Mouse (Mus musculus) bone marrow macrophage, adult 2 months (primary cell): Measurements from ENCODE around the gene Urb1. TPM values are rescaled to one million over a fixed set of nuclear protein-coding genes. Genes with fewer than 3 reads are reported as not detected.

ENCODE experiments used
- H3K27ac ChIP-seq: 2 replicates; pipeline ENCODE4 v1.5.1; 2012; ENCODE audit warnings: low read depth, low read length; ENCODE audit not compliant: insufficient read depth
- H3K4me1 ChIP-seq: 2 replicates; pipeline ENCODE4 v1.6.1; 2012; ENCODE audit warnings: low read length; ENCODE audit not compliant: control insufficient read depth, insufficient read depth
- H3K4me3 ChIP-seq: 2 replicates; pipeline ENCODE4 v1.5.1; 2012; ENCODE audit warnings: mild to moderate bottlenecking, low read length, moderate library complexity; ENCODE audit not compliant: insufficient read depth
- CTCF ChIP-seq: IDR thresholded peaks from 2 replicates; pipeline ENCODE4 v1.5.1; 2012; ENCODE audit warnings: low read depth, mild to moderate bottlenecking, low read length, moderate library complexity
- POLR2A ChIP-seq: IDR thresholded peaks from 2 replicates; pipeline ENCODE4 v1.6.1; 2012; ENCODE audit warnings: mild to moderate bottlenecking, low read depth, low read length, borderline replicate concordance
- polyA plus RNA-seq: library from polyadenylated mRNA; stranded (reverse); fragments of >200 nt; gene quantifications from 2 replicates; pipeline ENCODE4 v1.2.4, GENCODE M21; 2012; ENCODE audit not compliant: missing spikeins, insufficient read depth, insufficient read length

Urb1 gene
- polyA plus RNA-seq, 1 experiment, result 2.8 TPM

DNA sequence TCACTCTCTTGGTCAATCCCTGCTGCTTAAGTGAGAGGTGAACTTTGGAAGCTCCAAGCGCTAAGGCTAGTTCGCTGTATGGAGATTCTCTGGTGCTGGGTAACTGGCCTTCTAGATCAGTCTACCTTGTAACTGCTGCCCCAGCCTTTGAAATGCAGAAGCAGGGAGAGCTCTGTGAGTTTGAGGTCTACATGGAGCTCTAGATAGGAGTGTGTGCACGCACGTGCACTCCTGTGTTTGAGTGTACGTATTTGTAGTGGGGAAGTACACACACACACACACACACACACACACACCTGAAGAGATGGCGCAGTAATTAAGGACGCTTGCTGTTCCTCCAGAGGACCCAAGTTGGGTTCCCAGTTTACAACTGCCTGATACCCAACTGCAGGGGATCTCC lies 62.0 kb downstream of the Urb1 start:
- Histone ChIP-seq H3K4me1 (peaks cover 21% of the 10 kb centered on the region), H3K4me3 (no peak overlapping the region), H3K27ac (no peak overlapping the region)
- TF ChIP-seq CTCF, result no peak
- no peak for TF ChIP-seq POLR2A

DNA sequence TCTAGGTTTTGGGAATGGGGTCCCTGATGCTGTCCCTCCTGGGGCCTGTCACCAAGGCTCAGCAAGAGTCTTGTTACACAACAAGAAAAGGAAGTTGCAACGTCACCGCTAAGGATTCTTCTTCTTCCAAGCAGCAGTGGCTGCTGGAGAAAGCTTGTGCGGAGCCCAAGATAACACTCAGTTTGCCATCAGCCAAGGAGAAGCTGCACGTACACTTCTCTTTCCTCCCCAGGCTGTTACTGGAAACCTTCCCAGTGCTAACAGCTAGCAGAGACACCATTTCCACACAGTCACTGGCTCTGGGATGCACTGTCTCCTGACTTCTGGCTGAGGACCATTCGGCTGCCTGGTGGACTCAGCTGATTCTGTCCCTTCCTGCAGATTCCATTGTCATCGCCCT lies 63.1 kb downstream of the Urb1 start:
- H3K4me1 ChIP-seq, result peaks cover 23% of the 10 kb centered on the region

DNA sequence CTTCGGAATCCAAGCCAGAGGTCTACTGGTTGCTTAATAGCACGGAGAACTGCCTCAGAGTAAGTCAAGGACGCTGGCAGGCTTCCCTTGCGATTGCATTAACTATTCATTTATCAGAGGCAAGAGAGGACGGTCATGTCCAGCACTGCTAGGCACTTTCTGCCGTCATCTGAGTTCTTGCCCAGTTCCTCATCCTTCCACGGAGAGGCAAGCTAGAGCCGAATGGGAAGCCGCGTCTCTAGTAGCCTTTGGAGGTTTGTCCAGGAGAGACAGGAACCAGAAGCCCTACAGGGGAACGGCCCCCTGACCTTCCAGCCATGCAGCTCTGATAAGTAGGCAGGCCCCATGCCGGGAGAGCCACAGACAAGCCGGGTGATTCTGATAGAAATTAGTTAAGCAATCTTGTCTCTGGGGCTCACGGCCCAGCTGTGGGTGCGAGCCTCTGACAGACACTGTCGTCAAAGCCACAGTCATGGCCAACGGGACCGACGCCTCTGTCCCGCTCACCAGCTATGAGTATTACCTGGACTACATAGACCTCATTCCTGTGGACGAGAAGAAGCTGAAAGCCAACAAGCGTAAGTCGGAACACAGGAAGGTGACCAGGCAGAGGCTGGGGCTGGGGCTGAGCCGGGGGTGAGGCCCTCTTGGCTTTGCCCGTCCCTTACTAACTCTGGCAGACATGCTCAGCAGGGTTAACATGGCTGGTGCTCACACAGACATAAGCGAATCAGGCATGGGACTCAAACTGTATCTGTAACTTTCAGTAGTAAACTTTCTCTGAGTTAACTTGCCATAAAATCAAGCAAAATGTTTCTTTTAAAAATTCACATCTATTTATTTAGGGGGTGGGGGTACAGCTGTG lies 71.9 kb downstream of the Urb1 start, which contains the start of gene Mrap:
Gene Mrap, plus strand, starts transcription at position 116 of the 865 bp plus-strand sequence.
- H3K27ac ChIP-seq, result no peak within 1 kb of the TSS
- no peak within 1 kb of the TSS for H3K4me3 ChIP-seq
- TF ChIP-seq POLR2A, result no peak
- TF ChIP-seq CTCF, result no peak
- H3K4me1 ChIP-seq, result peaks cover 3% of the 10 kb centered on the region

More for the DNA sequence above, 63.1 kb downstream of the Urb1 start:
- TF ChIP-seq CTCF, result no peak
- TF ChIP-seq POLR2A, result no peak
- no peak overlapping the region for H3K27ac ChIP-seq
- no peak overlapping the region for H3K4me3 ChIP-seq

DNA sequence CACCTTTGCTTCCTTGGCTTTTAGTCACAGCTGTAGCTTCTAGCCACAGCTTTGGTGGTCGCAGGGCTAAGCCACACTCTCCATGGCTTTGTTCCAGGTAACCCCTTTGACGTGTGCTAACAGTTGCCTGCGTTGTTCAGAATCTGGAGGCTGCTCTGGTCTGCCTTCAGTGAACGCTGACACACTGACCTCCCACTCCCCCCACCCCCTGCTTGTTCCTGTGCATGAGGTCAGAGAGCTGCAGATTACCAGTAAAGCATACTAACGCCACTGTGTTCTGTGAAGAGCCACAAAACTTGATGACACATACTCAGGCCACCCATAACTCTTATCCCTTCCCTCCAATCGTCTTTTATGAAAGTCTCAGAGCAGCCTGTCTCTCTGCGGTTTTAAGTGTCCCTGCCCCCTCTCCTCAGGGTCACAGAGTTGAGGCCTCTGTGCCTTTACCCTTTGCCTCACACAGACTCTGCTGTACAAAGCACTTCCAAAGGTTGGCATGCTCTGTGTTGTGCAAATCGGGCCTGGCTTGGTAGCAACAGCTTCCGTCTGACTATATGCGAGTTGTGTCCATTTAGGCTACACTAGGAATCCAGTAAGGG lies 73.4 kb downstream of the Urb1 start:
- H3K27ac ChIP-seq, result no peak overlapping the region
- H3K4me3 ChIP-seq, result no peak overlapping the region
- TF ChIP-seq POLR2A (no peak), CTCF (no peak)
- H3K4me1 ChIP-seq, result no peaks in the 10 kb centered on the region

DNA sequence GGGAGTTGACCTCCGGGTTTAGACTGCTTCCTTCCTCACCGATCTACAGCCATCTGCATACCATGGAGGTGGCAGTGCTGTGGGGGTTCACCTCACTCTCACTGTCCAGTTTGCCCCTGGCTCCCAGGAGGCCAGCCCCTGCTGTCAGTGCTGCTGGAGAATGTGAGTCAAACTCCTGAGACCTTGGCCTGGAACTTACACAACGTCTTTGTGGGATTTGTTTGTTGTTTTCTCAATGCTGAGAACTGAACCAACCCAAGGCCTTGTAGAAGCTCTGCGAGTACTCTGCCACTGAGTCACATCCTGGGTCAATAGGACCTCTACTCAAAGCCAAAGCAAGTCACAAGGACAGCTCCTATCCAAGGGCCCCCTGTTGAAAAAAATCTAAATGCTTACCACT lies 74.6 kb downstream of the Urb1 start:
- H3K4me1 ChIP-seq, result no peaks in the 10 kb centered on the region
- no peak overlapping the region for H3K4me3 ChIP-seq
- no peak overlapping the region for H3K27ac ChIP-seq
- TF ChIP-seq POLR2A (no peak), CTCF (no peak)

DNA sequence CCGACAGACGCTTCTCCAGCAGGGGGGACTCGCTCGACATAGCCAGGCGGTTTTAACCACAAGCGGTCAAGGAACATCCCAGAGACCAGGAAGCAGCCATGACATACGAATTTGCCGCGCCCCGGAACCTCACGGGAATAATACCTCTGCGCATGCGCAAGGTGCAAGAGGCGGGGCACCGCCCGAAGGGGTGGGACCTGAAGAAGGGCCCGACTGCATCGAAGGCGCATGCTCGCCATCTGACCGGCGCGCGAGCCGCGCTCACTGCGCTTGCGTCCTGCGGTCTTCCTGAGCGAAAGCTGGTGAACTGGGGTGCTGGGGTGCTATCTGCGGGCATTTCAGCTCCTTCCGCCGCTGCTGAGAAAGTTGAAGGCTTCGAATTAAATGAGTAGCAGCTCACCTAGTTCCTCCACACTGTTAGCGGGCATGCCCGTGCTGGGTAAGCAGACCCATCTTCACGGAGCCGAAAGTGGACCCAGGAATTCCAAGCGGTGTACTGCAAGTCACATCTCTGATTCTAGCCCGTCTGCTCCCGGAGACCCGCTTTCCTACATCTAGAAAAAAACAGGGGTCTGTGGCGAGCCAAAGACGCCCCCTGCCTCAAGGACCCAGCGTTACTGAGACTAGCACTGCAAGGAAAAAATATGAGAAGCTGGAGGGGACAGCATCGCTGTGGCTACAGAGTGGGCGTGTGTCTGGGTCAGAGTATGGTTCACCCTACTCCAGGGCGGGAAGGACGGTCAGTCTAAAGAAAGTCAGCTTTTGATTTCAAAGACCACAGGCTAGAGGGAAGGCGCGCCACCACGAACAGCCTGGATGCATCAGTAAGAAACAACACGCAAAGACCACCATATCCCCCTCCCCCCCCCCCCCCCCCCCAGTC lies 82.7 kb downstream of the Urb1 start, which contains the start of gene Mis18a:
Gene Mis18a, minus strand, starts transcription at position 172 of the 883 bp plus-strand sequence.
- Histone ChIP-seq H3K4me3 (peak within 1 kb of the TSS; percentile 93), H3K27ac (0 out of 2 replicates have a peak within 1 kb of the TSS, but pooled peaks have one; percentile 22), H3K4me1 (peaks cover 2% of the 10 kb centered on the region; the same call in 1 of the 2 replicates)
- TF ChIP-seq POLR2A (peak; percentile 47; the same call in 1 of the 2 replicates), CTCF (no peak)

DNA sequence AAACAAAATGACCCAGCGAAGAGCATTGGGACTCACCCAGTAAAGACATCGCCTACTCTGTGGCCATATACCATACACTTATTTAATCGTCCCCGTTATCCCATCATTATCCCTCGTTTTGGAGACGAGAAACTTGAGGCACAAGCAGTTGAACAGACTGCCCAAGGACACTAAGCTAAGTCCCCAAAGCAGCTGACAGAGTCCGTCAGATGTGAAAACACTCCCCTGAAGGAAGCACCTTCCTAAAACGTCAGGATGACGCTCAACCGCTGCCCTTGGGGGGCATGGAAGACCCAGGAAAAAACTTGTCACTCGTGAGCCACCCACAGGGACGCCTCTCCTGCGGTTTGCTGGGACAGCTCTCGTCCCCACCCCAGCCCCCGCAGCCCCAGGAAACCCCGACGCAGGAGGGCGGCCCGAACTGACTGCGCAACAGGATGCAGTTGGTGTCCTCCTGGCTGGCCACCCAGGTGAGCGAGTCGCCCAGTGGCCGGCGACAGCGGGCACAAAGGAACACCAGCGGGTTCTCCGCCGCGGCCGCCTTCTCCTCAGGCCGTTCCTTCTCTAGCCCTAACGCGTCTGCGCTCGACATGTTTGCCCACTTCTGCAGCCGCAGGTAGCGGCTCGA lies 83.5 kb downstream of the Urb1 start:
- Histone ChIP-seq H3K27ac (0 out of 2 replicates have a peak overlapping the region, but pooled peaks have one; percentile 10), H3K4me3 (peak overlapping the region; percentile 93), H3K4me1 (peaks cover 2% of the 10 kb centered on the region; the same call in 1 of the 2 replicates)
- TF ChIP-seq CTCF (no peak), POLR2A (no peak)

DNA sequence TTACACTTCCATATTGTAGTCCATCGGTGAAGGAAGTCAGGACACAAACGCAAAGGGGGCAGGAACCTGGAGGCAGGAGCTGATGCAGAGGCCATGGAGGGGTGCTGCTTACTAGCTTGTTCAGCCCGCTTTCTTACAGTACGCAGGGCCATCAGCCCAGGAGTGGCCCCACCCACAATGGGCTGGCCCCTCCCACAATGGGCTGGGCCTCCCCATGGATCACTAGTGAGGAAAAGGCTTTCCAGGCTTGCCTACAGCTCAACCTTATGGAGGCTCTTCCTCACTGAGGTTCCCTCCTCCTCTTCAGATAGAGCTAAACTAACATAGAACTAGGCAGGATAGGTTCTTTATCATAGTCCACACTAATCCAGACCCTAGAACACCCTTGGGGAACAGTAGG lies 86.2 kb downstream of the Urb1 start:
- H3K27ac ChIP-seq, result no peak overlapping the region
- TF ChIP-seq CTCF, result no peak
- no peak for TF ChIP-seq POLR2A

DNA sequence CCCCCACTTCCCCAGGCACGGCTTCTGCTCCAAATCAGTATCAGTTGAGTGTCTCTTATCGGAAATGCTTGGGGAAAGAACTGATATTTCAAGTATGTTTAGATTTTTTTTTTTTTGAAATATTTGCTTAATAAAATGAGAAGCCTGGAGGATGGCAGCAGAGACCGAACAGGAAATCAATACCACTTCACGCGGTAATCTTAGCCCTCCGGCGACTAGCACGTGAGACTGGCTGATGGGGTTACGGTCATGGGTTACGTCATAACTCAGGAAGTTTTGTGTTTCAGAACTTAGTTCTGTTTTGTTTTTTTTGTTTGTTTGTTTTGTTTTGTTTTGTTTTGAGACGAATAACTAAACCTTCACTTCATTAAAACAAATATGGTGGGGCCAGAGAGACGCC lies 99.9 kb downstream of the Urb1 start:
- H3K4me1 ChIP-seq, result peaks cover 8% of the 10 kb centered on the region
- H3K4me3 ChIP-seq, result no peak overlapping the region
- H3K27ac ChIP-seq, result no peak overlapping the region
- TF ChIP-seq POLR2A, result no peak
- no peak for TF ChIP-seq CTCF

More for the DNA sequence above, 86.2 kb downstream of the Urb1 start:
- no peak overlapping the region for H3K4me3 ChIP-seq
- peaks cover 2% of the 10 kb centered on the region; the same call in 1 of the 2 replicates for H3K4me1 ChIP-seq
